Mouse (Mus musculus): ENCODE data around the gene Srsf2. TPM values are rescaled to one million over a fixed set of nuclear protein-coding genes. Genes with fewer than 3 reads are reported as not detected.
"Not testable (repeated sequence)": the region's sequence is repeated elsewhere in the genome, so short reads cannot be mapped to it uniquely, and the experiment has no call there.

Gene Srsf2
- total RNA-seq (2022): 10 to 100 TPM; 63.8 to 81.3 (median 70.7) TPM

GRCm38 (mm10) chr11:116852891-116853511 lies at the start of gene Srsf2:
Srsf2 (minus strand) TSS chr11:116853094.
- DNase-seq (ENCODE audit: low spot score in 2 of 2): peak; percentile 94 to 95

DNA sequence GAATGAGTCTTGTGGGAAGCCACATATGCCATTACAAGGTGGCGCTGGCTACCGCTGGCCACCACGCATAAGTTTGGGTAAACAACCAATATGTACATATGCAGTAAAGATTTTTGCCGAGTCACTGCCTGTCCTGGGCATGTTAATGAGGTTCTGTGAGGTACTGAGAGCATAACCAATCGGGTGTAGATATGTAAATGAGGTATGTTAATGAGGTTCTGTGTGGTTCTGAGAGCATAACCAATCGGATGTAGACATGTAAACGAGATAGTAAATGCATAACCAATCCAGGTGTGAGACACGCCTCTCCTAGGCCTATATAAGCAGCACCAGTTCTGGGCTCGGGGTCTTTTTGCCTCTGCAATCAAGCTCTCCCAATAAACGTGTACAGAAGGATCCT lies 49.7 kb upstream of the Srsf2 start:
- DNase-seq (ENCODE audit: low spot score in 2 of 2): not testable (repeated sequence)

DNA sequence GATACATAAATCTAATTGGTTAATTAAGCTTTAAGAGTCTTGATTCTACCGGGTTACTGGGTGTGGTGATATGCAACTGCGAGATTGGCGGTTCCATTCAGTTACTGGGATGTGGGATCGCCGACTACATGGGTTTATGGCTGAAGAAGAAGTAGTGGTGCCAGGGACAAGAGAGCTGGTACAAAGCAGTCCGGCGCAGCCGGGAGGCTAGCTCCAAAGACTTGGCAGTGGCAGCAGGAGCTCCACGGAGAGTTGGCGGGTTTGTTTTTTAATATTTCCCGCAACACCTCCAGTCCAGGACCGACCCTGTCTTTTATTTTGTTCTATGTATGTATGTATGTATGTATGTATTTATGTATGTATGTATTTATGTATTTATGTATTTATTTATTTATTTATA lies 46.4 kb upstream of the Srsf2 start:
- DNase-seq (ENCODE audit: low spot score in 2 of 2): no peak

- no peak for DNase-seq (ENCODE audit: low spot score in 2 of 2)
These were observed 42.5 kb upstream of the Srsf2 start for GRCm38 (mm10) chr11:116895402-116895801.

DNA sequence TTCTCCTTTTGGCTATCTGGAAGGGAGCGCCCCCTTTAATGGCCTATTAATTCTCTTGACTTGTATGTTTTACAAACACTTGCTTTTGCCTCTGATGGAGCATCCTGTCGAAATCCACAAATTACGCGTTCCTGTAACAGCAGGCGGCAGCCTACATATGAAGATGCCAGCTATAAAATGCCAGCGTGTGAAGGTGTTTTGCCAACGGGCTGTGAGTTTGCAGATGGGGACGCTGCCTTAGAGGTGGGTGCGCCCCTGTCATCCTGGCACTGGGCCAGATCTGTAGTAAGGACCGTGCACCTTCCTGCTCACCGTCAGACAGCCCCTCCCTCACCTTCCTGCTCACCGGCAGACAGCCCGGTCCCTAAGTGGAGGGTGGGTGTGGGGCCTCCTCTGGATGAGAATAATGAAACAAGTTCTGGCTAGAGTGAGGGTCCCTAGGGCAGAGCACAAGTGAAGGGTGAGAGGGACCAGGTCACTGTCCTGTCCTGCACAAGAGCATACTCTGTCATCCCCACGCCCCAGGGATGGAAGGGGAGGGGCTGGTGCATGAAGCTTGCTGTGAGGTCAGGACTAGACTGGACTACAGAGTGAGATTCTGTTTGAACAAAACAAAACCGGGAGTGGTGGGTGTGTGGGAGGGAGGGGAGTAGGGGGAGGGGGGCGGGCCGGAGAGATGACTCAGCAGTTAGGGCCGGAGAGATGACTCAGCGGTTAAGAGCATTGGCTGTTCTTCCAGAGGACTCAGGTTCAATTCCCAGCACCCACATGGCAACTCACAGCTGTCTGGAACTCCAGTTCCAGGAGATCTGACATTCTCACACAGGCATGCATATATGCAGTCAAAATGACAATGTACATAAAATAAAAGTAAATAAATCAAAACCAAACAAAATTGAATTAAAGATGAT lies 40.9 kb upstream of the Srsf2 start:
- DNase-seq (ENCODE audit: low spot score in 2 of 2): no peak

GRCm38 (mm10) chr11:116887136-116887535 lies 34.2 kb upstream of the Srsf2 start:
- DNase-seq (ENCODE audit: low spot score in 2 of 2): no peak

DNA sequence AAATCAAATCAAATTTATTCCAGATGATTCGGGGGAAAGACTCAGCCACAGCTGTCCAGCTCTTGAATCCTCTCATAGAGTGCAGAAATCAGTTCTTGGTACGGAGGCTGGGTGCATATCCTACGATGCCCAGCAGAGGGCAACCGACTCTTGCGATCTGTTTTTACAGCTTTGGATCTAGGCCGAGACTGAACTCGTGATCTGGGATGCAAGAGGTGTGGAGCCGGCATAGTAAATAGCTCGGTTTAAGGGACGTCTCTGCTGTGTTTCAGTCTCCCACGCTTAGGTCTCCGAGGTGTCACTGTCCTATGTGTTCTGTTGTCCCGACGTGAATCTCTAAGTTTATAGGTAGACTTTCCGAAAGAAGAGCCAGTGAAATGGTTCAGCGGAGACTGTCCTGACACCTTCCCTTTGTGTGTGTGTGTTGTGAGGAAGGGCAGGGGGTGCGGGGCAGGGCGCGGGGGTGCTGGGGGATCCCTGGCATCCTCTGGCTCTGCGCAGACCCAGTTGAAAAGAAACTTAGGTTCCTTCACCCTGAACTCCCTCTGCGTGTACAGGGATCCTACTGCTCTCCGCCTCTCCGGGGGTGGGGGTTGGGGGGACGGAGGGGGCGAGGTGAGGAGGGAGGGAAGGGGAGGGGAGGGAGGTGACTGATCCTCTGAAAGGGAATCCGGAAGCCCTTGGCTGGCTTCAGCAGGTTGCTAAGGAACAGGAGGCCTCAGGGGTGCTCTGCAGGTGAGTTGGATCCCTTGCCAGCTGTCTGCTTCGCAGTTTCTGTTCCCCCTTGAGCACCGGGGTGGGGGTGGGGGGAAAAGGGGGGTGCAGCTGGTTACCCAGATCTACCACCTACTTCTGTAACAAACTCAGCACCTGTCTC lies 32.6 kb upstream of the Srsf2 start:
- DNase-seq (ENCODE audit: low spot score in 2 of 2): peak; percentile 62 to 64

GRCm38 (mm10) chr11:116884061-116884460 lies 31.2 kb upstream of the Srsf2 start:
- DNase-seq (ENCODE audit: low spot score in 2 of 2): no peak

DNA sequence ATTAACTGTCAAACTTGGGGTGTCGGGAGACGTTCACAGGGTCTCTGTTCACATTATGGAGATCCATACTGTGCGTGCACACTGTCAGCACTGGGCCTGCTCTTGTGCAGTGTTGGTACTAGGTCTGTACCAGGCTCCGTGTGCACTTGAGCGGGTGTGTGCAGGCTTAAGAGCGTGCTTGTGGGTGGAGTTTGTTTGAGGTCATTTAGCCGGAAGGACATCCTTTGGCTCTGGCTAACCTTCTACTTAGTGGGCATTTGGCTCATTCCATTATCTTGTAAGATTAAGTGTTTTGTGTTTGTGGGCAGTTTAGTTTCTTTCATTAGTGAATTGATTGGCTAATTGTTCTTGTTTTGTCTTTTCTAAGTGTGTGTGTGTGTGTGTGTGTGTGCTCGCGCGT lies 29.6 kb upstream of the Srsf2 start:
- DNase-seq (ENCODE audit: low spot score in 2 of 2): no peak

GRCm38 (mm10) chr11:116881440-116881839 lies 28.5 kb upstream of the Srsf2 start:
- DNase-seq (ENCODE audit: low spot score in 2 of 2): no peak

- DNase-seq (ENCODE audit: low spot score in 2 of 2): no peak
These were observed 27.9 kb upstream of the Srsf2 start for GRCm38 (mm10) chr11:116880839-116881238.

DNA sequence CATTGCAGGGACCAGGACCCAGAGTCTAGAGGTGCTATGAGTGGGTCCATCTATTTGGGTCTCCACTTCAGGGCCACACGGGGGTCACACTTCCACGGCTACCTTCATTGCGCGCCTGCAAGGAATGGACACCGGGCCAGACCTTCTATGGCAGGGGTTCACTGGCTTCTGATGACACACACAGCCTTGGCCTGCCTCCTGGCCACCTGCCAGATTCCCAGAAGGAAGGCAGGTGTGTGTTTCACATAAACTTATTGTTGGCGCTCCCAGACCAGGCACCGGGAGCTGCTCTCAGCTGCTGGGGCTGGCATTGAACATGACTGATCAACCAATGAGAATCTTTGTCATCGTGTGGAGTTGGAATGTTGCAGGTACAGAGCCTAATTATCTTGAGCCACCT lies 25.6 kb upstream of the Srsf2 start:
- DNase-seq (ENCODE audit: low spot score in 2 of 2): no peak

DNA sequence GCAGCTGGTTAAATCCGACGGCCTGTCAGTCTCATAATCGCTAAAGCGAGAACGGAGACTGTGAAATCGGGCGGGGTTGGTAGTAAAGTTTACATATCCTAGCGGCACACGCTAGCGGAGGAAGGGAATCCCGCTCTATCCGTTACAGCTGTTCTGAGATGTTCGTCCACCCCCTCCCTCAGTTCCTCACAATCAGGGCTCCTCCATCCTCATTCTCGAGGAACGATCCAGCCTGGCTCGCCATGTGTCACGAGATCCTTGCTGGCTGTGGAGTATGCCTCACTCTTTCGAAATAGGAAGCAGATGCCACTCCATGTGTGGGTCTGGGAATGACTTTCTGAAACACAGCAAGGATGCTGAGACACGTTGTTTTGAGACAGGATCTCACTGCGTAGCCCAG lies 21.1 kb upstream of the Srsf2 start:
- DNase-seq (ENCODE audit: low spot score in 2 of 2): no peak

- DNase-seq (ENCODE audit: low spot score in 2 of 2): no peak
These were observed 18.6 kb upstream of the Srsf2 start for GRCm38 (mm10) chr11:116871538-116871937.

- no peak for DNase-seq (ENCODE audit: low spot score in 2 of 2)
These were observed 16.7 kb upstream of the Srsf2 start for GRCm38 (mm10) chr11:116869641-116870040.

- DNase-seq (ENCODE audit: low spot score in 2 of 2): no peak
These were observed 16.3 kb upstream of the Srsf2 start for GRCm38 (mm10) chr11:116869223-116869622.

DNA sequence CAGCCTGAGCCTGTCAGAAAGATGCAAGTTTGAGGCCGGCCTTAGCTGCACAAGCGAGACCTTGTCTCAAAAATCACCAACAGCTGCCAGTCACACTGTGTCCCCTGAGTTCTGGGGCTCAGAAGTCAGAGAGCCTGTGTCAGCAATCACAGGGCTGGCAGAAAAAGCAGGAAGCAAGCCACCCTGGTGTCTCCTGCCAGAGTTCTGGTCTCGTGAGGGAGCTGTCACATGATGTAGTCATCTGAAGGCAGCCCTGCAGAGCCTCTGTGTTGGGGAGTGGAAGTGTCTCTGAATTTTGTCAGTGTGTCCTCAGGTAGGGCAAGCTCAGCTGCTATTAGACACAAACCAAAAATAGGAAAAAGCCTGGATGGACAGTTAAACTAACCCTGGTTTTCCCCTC lies 15.2 kb upstream of the Srsf2 start:
- peak in 1 of 2 experiments; percentile 34 for DNase-seq (ENCODE audit: low spot score in 2 of 2)

- DNase-seq (ENCODE audit: low spot score in 2 of 2): no peak
These were observed 13.2 kb upstream of the Srsf2 start for GRCm38 (mm10) chr11:116865945-116866585.

GRCm38 (mm10) chr11:116864444-116864843 lies 11.6 kb upstream of the Srsf2 start:
- no peak for DNase-seq (ENCODE audit: low spot score in 2 of 2)

GRCm38 (mm10) chr11:116857183-116857850 lies 4.4 kb upstream of the Srsf2 start:
- no peak for DNase-seq (ENCODE audit: low spot score in 2 of 2)

DNA sequence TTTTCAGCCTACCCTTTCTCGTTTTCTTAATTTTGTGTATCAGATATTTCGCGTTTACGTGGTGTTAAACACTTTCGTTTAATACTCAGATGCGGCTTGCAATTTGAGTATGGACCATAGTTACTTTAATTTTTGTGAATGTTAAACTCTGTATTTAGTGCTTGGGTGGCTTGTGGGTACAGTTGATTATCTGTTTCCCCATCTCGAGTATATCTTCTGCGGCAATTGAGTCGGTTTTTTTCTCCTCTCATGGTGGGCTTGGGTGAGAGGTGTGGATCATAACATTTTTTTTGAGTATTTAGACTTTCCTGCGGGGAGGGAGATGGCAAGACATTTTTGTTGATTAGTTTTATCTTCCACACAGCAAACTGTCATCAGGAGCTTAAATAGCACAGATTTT lies 1.4 kb upstream of the Srsf2 start:
- no peak for DNase-seq (ENCODE audit: low spot score in 2 of 2)
